Mouse (Mus musculus) left cerebral cortex, adult 2 months (tissue): Measurements from ENCODE around the gene Mageh1. TPM values are rescaled to one million over a fixed set of nuclear protein-coding genes. Genes with fewer than 3 reads are reported as not detected.
"Not testable (repeated sequence)": the region's sequence is repeated elsewhere in the genome, so short reads cannot be mapped to it uniquely, and the experiment has no call there.

Source experiments
- DNase-seq, 2 experiments: peaks; one replicate each; pipeline ENCODE4 v3.0.0; 2021 to 2022; ENCODE audit warnings: low spot score in 2 of 2, mixed read lengths in 1 of 2; ENCODE audit errors: extremely low spot score in 1 of 2
- H3K27ac ChIP-seq: fragments of 200-600 bp; 2 replicates; pipeline ENCODE4 v1.8.1; 2022
- H3K4me3 ChIP-seq: fragments of 200-600 bp; 2 replicates; pipeline ENCODE4 v1.8.1; 2022
- CTCF ChIP-seq: fragments of 200-600 bp; IDR thresholded peaks from 2 replicates; pipeline ENCODE4 v1.8.1; 2022; ENCODE audit warnings: antibody characterized with exemption, mild to moderate bottlenecking, moderate library complexity
- intact Hi-C: fragments of 180-260 bp; cut with DNase I; formaldehyde crosslinking; loops from one replicate; pipeline ENCODE4 v1.15.1; 2025
- long read RNA-seq, 2 experiments: library from polyadenylated mRNA; stranded (forward); transcript quantifications; one replicate each; pipeline ENCODE4 v2.0.0; 2021; ENCODE audit warnings: borderline mapping rate in 2 of 2
- total RNA-seq, 2 experiments: library from RNA; stranded (reverse); gene quantifications; 2 replicates each; pipeline ENCODE4 v1.2.3; 2021

Mageh1 gene
- 10 to 100 TPM; 44.9 to 47.7 TPM for total RNA-seq
- long read RNA-seq, experiment 1, transcript Mageh1-201 (1 exons, 1,410 nt) = major isoform, 19 of 21 reads
- long read RNA-seq, experiment 1, partial matches to known transcripts = 0 of 21 reads
- long read RNA-seq, experiment 1, other reads (novel, unspliced or antisense) = 2 of 21 reads
- long read RNA-seq, experiment 2, transcript Mageh1-201 (1 exons, 1,410 nt) = major isoform, 15 of 16 reads
- long read RNA-seq, experiment 2, partial matches to known transcripts = 0 of 16 reads
- long read RNA-seq, experiment 2, other reads (novel, unspliced or antisense) = 1 of 16 reads

DNA sequence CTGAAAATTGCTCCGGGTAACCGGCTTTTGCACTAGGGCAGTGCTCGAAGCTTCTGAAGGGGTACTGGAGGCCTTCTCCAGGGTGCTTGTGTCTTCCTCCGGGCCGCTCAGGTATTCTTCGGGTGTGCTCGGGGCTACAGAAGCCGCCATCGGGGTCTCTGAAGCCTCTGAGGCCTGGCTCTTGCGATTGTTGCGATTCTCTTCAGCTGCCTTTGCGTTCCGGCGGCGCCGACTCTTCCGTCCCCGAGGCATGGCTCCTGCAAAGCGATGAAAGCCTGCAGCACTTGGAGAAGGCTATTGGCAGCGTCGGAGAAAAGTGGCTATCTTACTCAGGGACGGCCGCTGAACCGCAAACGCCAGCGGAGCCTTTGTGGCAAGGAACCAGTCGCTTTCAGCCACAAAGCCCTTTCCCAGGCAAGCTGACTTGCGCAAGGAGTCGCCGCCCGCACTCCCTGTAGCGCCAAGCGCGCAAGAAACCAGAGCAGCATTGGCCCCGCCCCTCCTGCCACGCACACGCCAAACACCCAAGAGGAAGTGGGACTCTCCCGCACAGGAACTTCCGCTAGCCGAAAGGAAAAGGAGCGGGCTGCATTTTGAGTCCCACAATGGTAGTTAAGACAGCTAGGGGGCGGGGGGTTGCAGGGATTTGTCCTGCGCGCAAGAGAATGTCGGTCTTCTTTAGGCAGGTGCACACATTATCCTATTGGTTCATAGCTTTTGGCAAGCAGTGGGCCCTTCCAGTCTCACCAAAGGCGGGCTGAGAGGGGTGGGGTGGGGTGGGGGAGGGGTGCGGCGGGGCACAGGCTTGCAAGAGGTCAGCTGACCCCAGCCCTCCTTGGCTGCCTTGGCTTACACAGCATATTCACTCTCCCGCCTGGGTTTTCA is at the start of gene Mageh1:
TSS of gene Mageh1 (minus strand) at position 489 of the 885 bp plus-strand sequence.
- TF ChIP-seq CTCF = peak; percentile 10
- Histone ChIP-seq H3K4me3 (peak within 1 kb of the TSS; percentile 61), H3K27ac (peak within 1 kb of the TSS; percentile 87)
- intact Hi-C loops = loop anchor here (1.0 kb wide), 2 partner anchors 30 to 63 kb away; no protein-coding TSS in a partner anchor
- peak; percentile 81 for DNase-seq

DNA sequence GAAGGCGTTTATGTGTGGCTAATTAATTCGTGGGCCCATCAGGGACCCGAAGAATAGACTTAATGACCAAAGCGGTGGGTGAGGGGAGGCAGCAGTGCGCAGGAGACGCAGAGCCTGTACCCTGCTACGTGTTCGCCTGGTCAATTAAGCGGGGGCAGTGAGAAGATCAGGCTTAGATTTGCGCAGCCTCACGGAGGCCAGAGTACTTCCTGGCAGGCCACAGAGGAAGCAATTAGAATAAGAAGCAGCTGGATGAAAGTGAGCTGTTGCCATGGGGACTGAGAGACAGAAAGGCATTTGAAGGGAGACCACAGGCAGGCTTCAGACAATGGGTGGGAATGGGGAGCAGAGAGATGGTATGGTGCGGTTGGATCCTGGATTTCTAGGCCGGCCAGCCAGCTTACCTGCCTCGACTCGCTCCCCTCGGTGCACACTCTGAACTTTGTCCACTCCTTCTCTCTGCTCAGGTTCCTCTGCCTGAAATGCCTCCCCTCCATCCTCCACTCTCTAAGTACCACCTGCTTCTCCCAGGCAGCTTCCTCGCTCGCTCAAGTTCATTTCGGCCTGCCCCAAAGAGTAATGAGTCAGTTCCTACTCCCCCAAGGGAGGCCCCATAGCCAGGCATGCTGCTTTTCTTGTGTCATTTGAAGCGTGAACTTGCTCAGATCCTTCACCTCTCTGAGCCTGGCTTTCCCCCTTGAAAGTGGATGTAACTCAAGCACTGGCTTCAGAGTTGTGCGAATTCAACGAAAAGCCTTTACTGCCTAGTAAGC is 783 bp upstream of the Mageh1 start:
- DNase-seq, H3K27ac ChIP-seq: not testable (repeated sequence)
- peak overlapping the region; percentile 61 for H3K4me3 ChIP-seq
- intact Hi-C loops = loop anchor here (1.0 kb wide), 2 partner anchors 31 to 64 kb away; no protein-coding TSS in a partner anchor

DNA sequence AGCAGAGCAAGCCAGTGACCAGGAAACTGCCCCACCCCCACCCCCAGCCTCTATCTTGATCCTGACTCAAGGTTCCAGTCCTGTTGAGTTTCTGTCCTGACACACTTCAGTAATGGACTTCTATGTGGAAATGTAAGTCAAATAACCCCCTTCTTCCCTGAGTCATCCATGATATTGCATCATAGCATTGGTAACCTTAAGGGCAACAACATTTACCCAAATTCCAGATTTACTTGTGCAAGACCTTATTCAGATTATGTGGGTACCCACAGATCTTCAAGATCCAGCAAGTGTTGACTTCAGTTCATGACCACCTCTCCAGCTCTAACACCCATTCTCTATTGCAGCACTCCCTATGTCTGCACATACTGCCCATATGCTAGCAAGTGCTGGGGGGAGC is 5.8 kb downstream of the Mageh1 start:
- DNase-seq, intact Hi-C loops: not testable (repeated sequence)

DNA sequence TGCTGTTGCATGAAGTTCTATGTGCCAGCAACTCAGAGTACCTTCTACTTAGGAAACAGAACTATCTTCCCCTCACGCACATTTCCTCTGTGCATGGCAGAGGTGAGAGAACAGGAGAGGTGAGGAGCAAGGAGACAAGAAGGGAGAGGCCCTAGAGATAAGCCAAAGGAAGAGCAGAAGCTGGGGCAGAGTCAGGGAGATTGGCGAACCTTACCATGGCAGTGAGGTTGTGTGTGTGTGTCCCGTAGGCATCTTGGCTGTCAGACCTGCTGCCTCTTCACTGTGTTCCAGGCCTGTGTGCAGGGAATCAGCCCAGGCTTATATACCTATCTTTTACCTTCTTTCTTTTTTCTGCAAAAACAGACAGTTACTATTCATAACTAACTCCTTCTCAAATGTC is 11.7 kb downstream of the Mageh1 start:
- intact Hi-C loops, H3K27ac ChIP-seq, DNase-seq, H3K4me3 ChIP-seq: not testable (repeated sequence)

More for the DNA sequence above, 5.8 kb downstream of the Mageh1 start:
- H3K4me3 ChIP-seq, H3K27ac ChIP-seq: not testable (repeated sequence)

DNA sequence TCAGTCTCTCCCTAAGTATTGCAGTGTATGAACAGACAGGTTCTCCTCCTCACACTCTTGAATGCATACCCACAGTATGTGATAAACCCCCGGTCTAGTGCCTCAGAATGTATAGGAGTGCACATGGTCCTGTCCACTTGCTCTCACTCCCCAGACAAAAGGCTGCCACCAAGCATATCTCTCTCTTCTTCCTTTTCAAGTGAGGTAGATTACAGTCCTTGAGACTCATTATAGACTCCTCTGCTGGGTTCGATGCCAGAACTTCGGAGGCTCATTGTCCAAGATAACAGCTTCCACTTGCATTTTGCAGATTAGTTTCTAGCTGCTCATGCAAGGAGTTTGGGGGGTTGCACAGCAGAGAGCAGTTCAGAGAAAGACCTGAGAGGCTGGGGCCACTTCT is 12.1 kb downstream of the Mageh1 start:
- H3K4me3 ChIP-seq, H3K27ac ChIP-seq, intact Hi-C loops, DNase-seq: not testable (repeated sequence)

DNA sequence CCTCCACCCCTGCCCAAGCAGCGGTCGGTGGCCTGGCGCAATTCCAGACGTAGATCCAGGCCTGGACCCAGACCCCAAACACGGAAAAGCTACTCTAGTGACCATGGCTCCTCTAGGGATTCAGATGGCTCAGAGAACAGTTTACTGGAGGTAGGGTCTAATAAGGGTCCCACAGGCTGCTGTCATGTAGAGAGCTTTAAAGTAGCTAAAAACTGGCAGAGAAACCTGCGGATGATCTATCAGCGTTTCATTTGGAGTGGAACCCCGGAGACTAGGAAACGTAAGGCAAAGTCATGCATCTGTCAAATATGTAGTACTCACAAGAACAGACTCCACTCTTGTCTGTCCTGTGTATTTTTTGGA is 29.7 kb downstream of the Mageh1 start:
- H3K27ac ChIP-seq = no peak overlapping the region
- DNase-seq = no peak
- intact Hi-C loops = loop anchor here (1.0 to 5.0 kb wide), 3 partner anchors 30 to 135 kb away; partner anchors contain the start of gene Mageh1
- TF ChIP-seq CTCF = no peak
- H3K4me3 ChIP-seq = peak overlapping the region; percentile 59

DNA sequence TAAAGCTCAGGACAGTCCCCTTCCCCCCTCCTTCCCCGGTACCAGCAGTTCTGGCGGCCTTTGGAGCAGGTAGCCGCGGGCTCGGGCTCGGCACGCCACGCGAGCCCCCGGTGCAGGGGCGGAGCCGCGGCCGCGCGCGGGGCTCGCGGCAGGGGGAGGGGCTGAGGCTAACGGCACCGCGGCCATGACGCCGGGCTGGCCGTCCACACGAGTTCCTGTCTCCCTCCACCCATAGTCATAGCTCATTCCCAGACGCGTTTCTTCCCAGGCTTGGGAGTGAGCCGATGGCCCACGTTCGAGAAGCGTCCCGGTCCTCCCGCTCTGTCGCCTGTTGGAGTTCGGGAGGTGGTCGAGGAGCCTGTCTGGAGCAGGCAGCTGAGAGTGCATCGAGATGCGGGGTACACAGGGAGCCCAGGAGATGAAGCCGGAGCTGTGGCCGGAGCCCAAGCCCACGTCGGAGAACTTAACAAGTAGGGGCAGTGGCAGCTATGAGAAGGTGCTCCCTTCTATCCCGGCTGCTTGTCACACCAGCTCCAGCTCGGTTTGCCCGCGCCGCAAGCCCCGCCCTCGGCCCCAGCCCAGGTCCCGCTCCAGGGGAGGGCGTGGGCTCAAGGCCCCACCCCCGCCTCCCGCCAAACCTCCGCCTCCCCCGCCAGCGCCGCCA is 30.2 kb downstream of the Mageh1 start:
- peak; percentile 29 to 34 for DNase-seq
- no peak for TF ChIP-seq CTCF
- peak overlapping the region; percentile 59 for H3K4me3 ChIP-seq
- intact Hi-C loops = loop anchor here (1.0 to 5.0 kb wide), 3 partner anchors 30 to 135 kb away; partner anchors contain the start of gene Mageh1
- H3K27ac ChIP-seq = peak overlapping the region; percentile 56

DNA sequence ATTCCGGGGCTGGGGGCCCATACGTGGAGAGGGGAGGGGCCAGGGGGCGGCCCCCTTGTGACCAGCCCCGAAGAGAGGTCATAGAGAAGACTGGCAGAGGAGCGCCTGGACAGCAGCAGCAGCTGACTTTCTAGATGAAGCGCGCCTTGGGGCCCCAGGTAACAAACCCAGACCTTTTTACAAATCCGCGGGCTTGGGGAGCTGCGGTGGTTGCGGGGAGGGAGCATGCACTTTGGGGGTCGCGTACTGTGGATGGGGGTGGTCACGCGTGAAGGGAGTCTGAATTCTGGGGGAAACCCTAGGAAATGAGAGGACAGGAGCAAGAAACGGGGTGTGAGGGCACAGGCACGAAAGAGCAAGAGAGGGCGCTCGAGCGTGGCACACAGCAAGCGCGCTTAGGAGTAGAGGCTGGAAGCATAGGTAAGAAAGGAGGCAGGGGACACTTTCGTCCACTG is 31.0 kb downstream of the Mageh1 start, which contains the start of gene Usp51:
TSS of gene Usp51 (plus strand) at position 83 of the 455 bp plus-strand sequence.
- peak; percentile 25 for TF ChIP-seq CTCF
- DNase-seq = peak; percentile 27 to 47
- Histone ChIP-seq H3K4me3 (peak within 1 kb of the TSS; percentile 59), H3K27ac (peak within 1 kb of the TSS; percentile 56)
- intact Hi-C loops = loop anchor here (1.0 to 5.0 kb wide), 3 partner anchors 32 to 136 kb away; no protein-coding TSS in a partner anchor

DNA sequence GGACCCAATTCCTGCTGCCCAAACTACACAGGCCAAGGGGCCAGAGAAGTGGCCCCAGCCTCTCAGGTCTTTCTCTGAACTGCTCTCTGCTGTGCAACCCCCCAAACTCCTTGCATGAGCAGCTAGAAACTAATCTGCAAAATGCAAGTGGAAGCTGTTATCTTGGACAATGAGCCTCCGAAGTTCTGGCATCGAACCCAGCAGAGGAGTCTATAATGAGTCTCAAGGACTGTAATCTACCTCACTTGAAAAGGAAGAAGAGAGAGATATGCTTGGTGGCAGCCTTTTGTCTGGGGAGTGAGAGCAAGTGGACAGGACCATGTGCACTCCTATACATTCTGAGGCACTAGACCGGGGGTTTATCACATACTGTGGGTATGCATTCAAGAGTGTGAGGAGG is 41.3 kb downstream of the Mageh1 start:
- intact Hi-C loops = not testable (repeated sequence)

DNA sequence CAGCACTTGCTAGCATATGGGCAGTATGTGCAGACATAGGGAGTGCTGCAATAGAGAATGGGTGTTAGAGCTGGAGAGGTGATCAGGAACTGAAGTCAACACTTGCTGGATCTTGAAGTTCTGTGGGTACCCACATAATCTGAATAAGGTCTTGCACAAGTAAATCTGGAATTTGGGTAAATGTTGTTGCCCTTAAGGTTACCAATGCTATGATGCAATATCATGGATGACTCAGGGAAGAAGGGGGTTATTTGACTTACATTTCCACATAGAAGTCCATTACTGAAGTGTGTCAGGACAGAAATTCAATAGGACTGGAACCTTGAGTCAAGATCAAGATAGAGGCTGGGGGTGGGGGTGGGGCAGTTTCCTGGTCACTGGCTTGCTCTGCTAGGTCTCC is 47.5 kb downstream of the Mageh1 start:
- intact Hi-C loops, H3K27ac ChIP-seq, H3K4me3 ChIP-seq, DNase-seq: not testable (repeated sequence)

More for the DNA sequence above, 41.3 kb downstream of the Mageh1 start:
- H3K27ac ChIP-seq, H3K4me3 ChIP-seq, DNase-seq: not testable (repeated sequence)

Other genes starting within 250 kb of the Mageh1 start
- 1 to 10 TPM; 2.0 to 2.1 TPM for gene Usp51, start 31.1 kb downstream of the Mageh1 start, total RNA-seq
- gene Foxr2, start 81.2 kb upstream of the Mageh1 start, total RNA-seq = under 1 TPM; 0.58 to 0.61 TPM
- 10 to 100 TPM; 69.5 to 76.4 TPM for gene Rragb, start 102.4 kb upstream of the Mageh1 start, total RNA-seq
- gene Klf8, start 199.9 kb upstream of the Mageh1 start, total RNA-seq = 1 to 10 TPM; 4.6 to 5.5 TPM